Mouse (Mus musculus): ENCODE results near the gene Kmt5c. TPM values are rescaled to one million over a fixed set of nuclear protein-coding genes. Genes with fewer than 3 reads are reported as not detected.

Kmt5c gene
- 1 to 10 TPM; 3.5 to 5.2 (median 4.8) TPM for total RNA-seq (2022)

DNA sequence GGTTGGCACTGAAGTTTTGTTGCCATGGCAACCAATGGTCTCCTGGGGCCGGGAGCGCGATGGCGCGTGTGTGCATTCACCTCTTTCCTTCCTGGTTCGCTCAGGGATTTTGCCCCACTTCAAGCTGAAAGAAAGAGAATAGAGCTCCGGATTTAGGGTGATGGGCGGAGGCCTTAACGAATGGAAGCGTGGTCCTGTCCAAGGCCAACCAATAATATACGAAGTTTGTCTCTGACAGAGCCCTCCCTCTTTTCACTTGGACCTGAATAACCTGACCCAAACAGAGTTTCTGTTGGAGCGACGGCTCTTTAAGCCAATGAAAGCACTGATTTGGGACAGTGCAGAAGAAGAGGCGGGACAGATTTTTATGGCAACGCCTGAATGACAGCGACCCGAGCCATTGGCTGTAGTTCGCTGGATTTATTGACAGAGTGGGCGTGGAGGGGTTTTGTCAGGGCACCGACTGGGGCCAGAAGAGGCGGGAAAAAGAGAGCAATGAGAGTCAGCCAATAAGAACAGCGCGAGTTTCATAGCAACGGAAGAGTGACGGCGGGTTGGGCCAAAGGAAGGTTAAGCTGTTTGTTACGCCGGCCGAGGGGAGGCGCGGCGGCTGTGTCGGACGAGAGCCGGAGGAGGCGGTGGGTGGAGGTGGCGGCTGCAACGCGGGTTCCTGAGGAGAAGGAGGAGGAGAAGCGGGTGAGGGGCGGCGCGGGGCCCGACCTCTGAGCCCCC, at the start of gene Kmt5c:
TSS of gene Kmt5c (plus strand) at position 572 of the 732 bp plus-strand sequence.
- DNase-seq (ENCODE audit: low spot score in 2 of 2) = peak; percentile 98

DNA sequence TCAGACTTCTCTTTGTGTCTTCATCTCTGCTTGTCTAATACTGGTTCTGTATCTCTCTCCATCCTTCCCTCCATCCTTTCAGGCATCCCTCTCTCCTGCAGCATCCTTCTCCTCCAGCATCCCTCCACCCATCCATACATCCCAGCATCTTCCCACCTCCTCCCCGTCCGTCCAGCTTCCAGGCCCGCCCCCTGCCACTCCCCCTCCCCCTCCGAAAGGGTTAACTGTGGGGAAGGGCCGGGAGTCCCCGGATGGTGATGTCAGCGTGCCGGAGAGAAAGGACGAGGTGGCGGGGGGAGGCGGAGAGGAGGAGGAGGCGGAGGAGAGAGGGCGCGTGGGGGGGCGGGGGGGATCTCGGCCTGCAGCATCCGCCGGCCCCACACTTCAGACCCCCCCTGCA, 49.5 kb upstream of the Kmt5c start, which contains the start of gene Brsk1:
TSS of gene Brsk1 (plus strand) at position 218 of the 400 bp plus-strand sequence.
- DNase-seq (ENCODE audit: low spot score in 2 of 2) = peak; percentile 15

DNA sequence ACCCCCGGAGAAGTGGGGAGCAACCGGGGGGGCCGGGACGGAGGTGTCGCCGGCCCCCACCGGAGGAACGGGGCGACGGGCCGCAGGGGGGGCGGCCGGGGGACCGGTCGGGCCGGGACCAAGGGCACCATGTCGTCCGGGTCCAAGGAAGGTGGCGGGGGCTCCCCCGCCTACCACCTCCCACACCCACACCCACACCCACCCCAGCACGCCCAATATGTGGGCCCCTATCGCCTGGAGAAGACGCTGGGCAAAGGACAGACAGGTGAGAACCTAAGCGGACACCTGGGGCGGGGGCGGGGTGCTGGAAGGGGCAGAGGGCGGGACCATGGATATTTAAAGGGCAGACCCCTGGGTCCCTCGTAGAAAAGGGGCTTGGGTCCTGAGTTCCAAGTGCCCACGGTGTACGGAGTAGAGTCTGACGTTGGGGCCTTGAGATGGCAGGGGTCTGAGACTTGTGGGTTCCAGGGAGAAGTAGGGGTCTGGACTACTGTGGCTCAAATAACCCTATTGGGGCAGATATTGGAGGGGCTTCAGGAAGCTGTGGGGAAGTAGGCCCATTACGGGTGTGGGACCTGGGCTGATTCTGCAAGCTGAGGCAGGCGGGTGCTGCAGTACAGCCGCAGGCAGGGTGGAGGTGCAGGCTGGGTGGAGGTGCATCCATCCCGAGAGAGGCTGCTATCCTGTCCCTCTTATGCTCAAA, 48.8 kb upstream of the Kmt5c start:
- no peak for DNase-seq (ENCODE audit: low spot score in 2 of 2)

DNA sequence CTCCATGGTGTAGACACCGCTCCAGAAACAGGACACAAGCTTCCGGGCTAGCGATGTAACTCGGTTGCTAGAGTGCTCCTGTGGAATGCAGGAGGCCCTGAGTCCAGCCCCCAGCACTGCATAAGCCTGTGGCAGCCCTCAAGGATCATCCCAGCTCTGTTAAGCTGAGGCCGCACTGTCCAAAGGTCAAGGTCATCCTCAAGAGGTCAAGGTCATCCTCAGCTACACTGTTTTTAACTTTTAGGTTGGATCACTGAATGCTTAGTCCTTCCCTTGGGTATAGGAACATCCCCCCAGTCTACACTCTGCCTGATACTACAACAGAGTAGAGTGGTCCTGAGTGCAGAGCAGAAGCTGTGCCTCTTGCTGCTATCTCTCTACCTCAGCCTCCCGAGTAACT, 46.9 kb upstream of the Kmt5c start:
- DNase-seq (ENCODE audit: low spot score in 2 of 2) = no peak

DNA sequence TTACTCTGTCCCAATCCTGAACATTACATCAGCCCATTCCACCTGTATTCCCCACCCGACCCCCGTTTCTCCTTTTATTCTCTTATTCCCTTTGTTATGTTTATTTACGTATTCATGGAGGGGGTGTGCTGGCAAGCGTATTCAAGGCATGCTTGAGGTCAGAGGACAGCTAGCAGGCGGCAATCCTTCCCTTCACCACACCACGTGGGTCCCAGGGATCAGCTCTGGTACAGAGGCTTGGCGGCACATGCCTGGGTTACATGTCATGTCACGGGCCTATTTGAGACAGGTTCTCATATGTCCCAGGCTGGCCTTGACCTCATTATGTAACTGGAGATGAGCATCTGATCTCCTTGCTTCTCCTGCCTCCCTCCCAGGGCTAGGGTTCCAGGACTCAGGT, 37.6 kb upstream of the Kmt5c start:
- no peak for DNase-seq (ENCODE audit: low spot score in 2 of 2)

DNA sequence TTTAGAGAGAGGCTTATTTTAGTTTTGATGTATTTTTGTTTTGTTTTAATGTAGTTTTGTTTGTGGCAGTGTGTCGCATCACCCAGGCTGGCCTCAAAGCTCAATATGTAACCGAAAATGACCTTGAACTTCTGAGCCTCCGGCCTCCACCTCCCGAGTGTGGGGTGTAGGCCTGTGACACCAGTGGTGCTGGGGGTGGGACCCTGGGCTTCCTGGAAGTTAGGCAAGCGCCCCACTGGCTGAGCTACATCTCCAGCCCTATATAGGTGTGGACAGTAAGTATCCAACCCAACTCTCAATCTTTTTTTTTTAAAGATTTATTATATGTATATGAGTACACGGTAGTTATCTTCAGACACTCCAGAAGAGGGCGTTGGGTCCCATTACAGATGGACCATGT, 36.7 kb upstream of the Kmt5c start:
- no peak for DNase-seq (ENCODE audit: low spot score in 2 of 2)

DNA sequence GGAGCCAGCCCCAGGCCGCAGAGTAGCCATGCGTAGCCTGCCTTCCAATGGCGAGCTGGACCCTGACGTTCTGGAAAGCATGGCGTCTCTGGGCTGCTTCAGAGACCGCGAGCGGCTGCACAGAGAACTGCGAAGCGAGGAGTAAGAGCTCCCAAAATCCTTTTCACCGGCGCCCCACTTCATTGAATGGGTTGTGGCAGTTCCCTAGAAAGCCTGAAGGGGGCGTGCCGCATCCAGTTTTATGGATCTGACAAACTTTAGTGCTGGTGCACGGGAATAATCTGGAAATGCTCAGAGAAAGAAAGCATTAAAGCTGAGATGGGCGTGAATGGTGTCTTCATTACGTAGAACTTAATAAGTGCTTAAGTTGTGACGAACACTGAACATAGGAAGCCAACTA, 34.8 kb upstream of the Kmt5c start:
- DNase-seq (ENCODE audit: low spot score in 2 of 2) = no peak

DNA sequence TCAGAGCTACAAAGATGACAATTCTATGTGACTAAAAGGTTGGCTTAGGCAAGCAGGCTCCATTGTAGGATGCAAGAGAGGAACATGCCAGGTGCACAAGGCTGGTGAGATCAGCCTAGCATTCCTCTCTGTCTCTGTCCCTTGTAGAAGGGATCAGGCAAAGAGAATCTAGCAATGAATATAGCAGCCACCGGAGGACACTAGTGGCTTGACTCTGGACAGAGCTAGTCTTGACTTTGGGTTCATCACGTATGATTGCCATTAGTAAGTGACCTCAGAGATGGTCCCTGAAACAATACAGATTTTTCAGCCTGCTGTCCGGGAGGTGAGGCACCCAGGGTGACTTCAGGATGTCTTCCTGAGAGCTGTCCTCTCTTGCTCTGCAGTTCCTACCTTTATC, 27.3 kb upstream of the Kmt5c start:
- DNase-seq (ENCODE audit: low spot score in 2 of 2) = no peak

DNA sequence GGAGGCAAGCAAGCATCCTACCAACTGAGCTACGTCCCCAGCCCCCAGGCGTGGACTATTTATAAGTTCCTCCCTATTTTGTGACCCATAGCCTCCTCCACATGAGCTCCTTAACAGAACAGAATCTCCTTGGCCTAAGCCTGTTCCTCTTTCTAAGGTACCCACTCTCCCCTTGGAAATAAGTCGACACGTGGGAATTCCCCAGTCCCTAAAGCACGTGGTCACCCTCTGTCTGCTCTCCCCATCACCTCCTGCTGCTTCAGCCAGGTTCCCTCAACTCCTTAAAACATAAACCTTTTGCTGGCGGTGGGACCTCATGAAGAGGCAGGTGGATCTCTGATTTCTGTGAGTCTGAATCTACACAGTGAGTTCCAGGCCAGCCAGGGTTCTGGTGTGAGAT, 23.0 kb upstream of the Kmt5c start:
- no peak for DNase-seq (ENCODE audit: low spot score in 2 of 2)

DNA sequence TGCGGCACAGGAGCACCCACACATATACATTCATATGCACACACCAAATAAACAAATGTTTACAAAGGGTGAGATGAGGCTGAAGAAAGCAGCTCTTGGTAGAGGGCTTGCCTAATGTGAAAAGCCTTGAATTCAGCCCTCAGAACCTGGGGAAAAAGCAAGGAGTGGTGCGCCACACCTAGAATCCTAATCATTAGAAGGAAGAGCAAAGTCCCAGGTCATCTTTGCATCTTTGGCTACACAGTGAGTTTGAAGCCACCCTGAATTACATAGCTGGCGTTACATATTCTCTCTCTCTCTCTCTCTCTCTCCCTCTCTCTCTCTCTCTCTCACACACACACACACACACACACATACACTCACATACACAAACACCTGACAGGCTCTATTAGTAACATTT, 20.6 kb upstream of the Kmt5c start:
- DNase-seq (ENCODE audit: low spot score in 2 of 2) = no peak

DNA sequence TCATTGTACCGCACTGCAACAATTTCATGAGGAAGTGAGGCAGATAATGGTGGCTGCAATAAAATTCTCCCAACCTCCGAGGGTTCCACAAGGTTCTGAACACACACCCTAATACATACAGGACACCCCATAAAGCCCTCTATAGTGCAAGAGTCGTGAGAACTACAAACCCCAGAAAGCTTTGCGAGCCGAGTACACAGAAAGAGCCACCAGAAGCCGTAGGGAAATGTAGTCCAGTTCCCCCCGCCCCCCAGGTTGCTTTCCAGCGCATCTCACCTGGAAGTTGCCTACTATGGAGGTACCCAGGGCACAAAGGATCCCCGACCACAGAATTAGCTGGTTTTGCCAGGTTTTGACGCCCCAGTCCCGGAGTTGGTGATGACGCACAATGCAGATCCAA, 16.4 kb upstream of the Kmt5c start:
- DNase-seq (ENCODE audit: low spot score in 2 of 2) = no peak

DNA sequence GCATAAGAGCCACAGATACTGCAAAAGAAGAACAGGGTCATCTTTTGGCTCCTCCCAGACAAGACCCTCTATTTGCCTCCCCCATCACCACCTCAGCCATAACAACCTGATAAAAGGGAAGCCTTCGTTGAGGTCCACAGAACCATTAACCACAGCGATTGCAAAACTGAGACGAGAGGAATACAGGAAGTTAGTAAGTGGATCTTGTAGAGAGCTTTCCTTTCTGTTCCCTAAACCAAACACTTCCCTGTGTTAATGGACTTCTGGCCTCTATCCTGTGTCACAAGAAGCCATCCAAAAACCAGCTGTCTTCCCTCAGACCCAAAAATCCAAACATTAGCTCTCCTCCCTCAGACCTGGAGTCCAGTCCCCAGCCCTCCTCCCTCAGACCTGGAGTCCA, 15.6 kb upstream of the Kmt5c start:
- DNase-seq (ENCODE audit: low spot score in 2 of 2) = no peak

DNA sequence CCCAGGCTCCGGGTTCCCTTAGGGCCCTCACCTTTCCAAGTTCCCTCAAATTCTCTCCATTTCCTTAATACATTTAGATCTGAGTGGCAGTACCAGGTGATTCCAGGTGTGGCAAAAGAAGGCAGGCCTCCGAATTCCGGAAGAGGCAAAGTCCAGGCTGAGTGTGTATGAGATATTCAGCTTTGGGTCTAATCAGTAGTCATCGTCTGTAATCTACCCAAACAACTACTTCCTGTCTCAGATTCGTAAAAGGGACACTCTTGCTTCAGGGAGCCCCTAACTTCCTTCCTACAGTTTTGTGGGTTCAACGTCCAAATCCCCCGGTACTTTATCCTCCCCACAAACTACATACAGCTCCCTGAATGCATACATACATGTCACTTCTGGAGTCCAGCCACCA, 14.7 kb upstream of the Kmt5c start, which contains the start of gene Tmem150b:
TSS of gene Tmem150b (minus strand) at position 81 of the 400 bp plus-strand sequence.
- no peak for DNase-seq (ENCODE audit: low spot score in 2 of 2)

DNA sequence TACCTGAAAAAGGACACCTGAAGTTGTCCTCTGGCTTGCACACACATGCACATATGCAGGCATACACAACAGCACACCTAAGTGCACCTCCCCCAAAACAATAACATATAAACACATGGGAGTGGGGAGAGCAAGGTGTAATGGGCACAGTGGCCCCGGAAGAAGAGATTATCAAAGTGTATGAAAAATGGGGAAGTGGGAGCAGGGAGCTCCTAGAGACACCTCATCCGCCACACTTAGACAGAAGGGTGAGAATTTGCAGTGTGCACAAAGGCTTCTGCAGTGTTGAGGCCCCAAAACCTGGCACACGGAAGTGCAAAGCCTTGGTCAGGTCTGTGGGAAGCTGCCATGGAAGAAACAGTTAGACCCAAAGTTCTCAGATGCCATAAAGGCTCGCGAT, 8.8 kb upstream of the Kmt5c start:
- DNase-seq (ENCODE audit: low spot score in 2 of 2) = no peak

DNA sequence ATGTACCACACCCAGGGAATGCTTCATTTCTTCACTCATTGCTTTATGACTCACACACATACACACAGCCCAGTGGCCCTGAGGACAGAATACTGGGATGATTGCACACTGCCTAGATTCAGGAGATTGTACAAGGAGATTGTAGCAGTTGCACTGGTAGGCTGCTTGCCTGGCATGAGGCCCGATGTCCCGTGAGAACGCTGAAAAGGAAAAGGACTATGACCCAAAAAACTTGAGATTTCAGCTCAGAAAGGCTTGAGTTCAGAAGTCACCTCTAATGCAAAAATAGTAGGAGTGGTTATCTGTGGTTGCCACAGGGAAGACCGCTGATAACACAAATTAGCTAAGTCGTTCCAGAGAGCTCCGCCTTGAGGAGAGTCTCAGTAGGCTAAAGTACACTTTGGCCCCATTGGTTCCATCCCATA, 6.9 kb upstream of the Kmt5c start:
- no peak for DNase-seq (ENCODE audit: low spot score in 2 of 2)

DNA sequence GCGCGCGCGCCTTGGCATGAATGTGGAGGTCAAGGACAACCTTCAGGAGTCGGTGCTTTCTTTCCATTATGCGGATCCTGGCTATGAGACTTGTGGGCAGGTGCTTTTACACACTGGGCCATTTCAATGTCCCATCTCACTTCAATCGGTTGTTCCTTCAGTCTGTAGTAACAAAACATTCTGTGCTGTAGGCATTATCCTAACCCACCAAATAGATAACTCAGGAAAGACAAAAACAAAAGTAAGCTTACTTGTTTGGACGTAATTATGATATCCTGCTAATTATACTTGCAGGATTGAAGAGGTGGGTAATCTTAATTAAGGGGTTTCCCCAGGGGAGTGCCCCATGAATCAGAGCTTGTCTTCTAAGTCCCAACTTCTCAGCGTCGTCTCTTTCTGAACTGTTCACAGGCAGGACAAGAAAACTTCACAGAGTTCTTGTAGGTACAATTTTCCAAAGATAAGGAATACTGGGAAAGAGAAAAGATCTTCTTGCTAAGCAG, 823 bp upstream of the Kmt5c start:
- no peak for DNase-seq (ENCODE audit: low spot score in 2 of 2)

DNA sequence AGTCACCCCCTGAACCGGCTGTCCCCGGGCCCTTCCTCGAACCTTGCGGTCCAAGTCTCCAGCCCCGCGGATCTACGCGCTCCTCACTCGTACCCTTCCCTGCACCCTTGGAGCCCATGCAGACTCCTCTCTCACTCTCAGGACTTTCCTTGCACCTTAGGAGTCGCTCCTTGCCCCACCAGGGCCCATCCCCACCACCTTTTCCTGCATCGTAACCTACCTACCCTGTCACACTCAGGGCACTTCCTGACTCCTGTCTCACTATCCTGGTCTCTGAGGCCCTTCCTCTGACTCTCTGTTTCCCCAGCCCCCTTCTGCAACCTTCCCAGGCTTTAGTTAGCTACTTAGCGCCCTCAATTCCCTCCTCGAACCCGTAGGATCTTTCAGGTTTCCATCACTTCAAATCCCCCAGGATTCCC, 403 bp downstream of the Kmt5c start:
- DNase-seq (ENCODE audit: low spot score in 2 of 2) = no peak

DNA sequence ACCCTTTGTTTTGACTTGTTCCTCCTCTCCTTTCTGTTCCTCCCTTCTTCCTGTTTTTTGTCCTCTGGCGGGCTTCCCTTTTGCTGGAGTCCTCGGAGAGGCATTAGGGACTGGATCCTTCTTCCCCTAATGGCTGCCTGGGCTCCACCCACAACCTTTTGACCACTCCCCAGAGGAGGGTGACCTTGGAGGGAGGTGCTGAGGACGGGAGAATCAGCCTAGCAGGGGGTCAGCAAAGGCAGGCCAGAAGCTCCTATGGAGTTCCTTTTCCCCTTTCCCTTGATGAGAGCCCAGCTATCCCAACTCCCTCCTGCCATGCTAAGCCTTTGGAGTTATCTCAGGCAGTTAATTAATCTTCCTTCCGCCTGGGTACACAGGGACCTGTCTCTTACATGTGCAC, 1.2 kb downstream of the Kmt5c start:
- peak; percentile 23 to 41 for DNase-seq (ENCODE audit: low spot score in 2 of 2)

DNA sequence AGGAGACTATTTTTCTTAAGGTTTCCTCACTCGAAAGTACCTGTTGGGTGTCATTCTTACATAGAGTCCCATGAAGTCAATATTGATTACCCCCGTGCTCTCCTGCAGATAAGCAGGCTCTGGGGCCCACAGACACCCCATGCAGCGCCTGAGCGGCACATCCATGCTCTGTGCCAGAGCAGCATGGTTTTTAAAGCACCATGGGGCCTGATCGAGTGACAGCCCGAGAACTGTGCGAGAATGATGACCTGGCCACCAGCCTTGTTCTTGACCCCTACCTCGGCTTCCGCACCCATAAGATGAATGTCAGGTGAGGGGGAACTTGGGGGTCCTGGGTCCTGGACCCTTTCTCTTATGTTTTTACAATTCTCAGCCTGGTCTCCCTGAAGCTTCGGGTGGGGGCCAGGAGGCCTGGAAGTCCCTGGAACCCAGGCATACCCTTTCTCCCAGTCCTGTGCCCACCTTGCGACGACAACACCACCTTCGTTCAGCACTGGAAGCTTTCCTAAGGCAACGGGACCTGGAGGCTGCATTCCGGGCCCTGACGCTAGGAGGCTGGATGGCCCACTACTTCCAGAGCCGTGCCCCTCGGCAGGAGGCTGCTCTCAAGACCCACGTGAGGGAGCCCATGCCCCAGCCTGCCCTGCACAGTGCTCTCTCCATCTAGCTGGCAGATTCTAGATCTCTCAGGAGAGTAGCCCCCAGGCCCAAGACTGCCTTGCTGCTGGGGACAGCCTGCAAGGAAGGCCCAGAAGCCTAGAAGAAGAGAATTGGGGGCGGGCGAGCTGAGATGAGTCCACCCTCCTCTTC, 2.0 kb downstream of the Kmt5c start:
- DNase-seq (ENCODE audit: low spot score in 2 of 2) = no peak

DNA sequence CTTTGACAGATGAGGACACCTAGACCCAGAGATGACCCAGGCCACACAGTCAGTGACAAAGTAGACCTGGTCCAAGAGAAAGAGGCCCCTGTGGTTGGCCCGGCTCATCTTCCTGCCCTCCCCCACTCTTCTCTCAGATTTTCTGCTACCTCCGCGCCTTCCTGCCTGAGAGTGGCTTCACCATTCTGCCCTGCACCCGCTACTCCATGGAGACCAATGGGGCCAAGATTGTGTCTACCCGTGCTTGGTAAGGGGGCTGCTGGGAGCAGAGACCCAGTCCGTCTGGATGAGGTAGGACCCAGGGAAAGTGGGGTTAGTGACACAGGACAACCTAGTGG, 2.5 kb downstream of the Kmt5c start:
- no peak for DNase-seq (ENCODE audit: low spot score in 2 of 2)

DNA sequence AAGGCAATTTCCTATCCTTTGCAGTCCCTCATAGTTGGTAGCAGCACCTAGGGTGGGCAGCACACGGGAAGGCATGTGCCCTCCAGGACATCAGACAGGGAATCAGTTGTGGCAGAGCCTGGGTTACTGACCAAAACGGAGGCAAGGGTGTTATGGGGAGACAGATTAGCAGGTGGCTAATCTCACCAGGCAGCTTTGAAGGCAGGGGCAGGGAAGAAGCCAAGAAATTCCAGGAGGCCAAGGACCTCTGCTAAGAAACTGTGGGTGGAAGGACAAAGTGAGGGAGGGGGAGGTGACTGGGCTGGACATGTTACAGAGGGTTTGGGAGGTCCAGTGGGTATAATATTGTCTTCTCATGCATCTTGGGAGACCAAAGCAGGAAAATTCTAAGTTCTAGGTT, 3.4 kb downstream of the Kmt5c start:
- DNase-seq (ENCODE audit: low spot score in 2 of 2) = no peak

DNA sequence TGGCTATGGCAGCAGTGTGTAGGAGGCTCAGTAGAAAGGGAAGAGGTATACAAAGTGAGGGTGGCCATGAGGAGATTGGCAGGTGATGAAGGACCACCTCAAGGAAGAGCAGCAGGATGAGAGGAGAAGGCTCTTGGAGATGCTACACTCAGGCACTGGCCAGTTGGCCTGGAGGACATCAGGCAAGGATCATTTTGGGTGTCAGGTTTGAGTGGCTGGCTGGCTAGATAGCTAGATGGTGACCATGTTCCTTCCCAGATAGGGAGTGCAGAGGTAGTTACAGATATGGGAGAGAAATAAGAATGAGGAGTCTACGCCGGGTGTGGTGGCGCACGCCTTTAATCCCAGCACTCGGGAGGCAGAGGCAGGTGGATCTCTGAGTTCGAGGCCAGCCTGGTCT, 5.0 kb downstream of the Kmt5c start:
- DNase-seq (ENCODE audit: low spot score in 2 of 2) = no peak
